ENCODE assay signal across 30 mouse cellular contexts in the genomic region with DNA sequence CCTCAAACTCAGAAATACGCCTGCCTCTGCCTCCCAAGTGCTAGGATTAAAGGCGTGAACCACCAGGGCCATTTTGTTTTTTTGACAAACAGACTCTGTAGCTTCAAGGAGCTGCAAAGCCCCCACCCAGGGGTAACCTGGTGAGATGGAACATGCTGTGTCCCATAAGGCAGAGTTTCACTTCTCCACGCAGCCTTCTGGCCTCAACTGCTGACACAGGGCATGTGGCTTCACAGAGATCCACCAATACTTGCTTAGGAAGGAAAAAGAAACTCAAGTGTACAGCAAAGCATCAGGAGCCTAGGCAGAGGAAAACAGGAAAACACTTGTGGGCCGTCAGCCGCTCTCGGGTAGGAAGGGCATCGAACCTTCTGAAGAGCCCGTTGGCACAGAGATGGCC. TPM values are rescaled to one million over a fixed set of nuclear protein-coding genes. Genes with fewer than 3 reads are reported as not detected.
A peak's percentile ranks its signal among the peaks of the same experiment; 100 is the strongest.
DNase-seq lines count a peak whose midpoint lies in the region; ATAC-seq and TF ChIP-seq lines count a peak whose summit lies in the region.
"Had no signal": no experiment of that assay in that cellular context is flagged by ENCODE, and none has a peak within 500 bp of the region (broad histone marks: within the 10 kb centered on the region; RNA-seq: fewer than 3 reads in every experiment).

No protein-coding gene starts in this region.

- no peaks in the 10 kb centered on the region for H3K4me1 ChIP-seq in kidney, adult 2 months (ENCODE audit: control insufficient read depth, insufficient read depth, low read length)
- H3K4me1 ChIP-seq in lung, postnatal 0 days (ENCODE audit: insufficient read depth, low read depth, low read length) = no peaks in the 10 kb centered on the region

- H3K4me2 ChIP-seq in lung, postnatal 0 days (replicated peaks; ENCODE audit: low read depth, low read length) = peak overlapping the region; percentile 50
- H3K4me2 ChIP-seq: forebrain, embryonic 15.5 days; heart, embryonic 15.5 days; hindbrain, embryonic 12.5 days; limb, embryonic 12.5 days; liver, embryonic 11.5 days; neural tube, embryonic 15.5 days had no signal

- H3K9ac ChIP-seq in lung, postnatal 0 days (replicated peaks; ENCODE audit: low read depth) = no peak overlapping the region
- H3K9ac ChIP-seq: forebrain, embryonic 15.5 days; heart, embryonic 15.5 days; hindbrain, embryonic 12.5 days; limb, embryonic 12.5 days; neural tube, embryonic 15.5 days had no signal

- TF ChIP-seq CTCF in gastrocnemius, adult 2 months (IDR thresholded peaks at IDR 0.05) = no peak
- no peak for TF ChIP-seq CTCF in kidney, adult 2 months (conservative IDR thresholded peaks at IDR 0.05; ENCODE audit: insufficient read depth, insufficient read length, low read depth, low read length)
- no peak for TF ChIP-seq CTCF in lung, postnatal 0 days (IDR thresholded peaks at IDR 0.05)

- no peak for DNase-seq in gastrocnemius, adult 2 months
- DNase-seq in gastrocnemius, adult 8-10 months (ENCODE audit: low spot score in 2 of 2) = no peak
- DNase-seq in kidney, adult 2 months = peak; percentile 19
- DNase-seq in kidney, postnatal 4 days = no peak
- DNase-seq in lung, postnatal 0 days (ENCODE audit: low spot score) = no peak
- no peak for DNase-seq in lung, postnatal 10 days
- DNase-seq in telencephalon, adult 2 months (ENCODE audit: low read depth, low spot score) = peak; percentile 19
- no peak for DNase-seq in kidney, postnatal 14 days
- DNase-seq: adrenal gland, adult 2 months; cerebellum, adult 11 months; cerebellum, adult 9-10 months; cerebellum, postnatal 36 days; gastrocnemius, postnatal 10 days; heart, postnatal 36 days; midbrain, embryonic 14.5 days; retina, postnatal 1 day; right cerebral cortex, postnatal 14 days; spleen, adult 18-20 months; thymus, adult 18-20 months; thymus, postnatal 25 days had no signal

- peak overlapping the region; percentile 78; the same call in 1 of the 2 replicates for H3K27ac ChIP-seq in gastrocnemius, adult 2 months
- H3K27ac ChIP-seq in kidney, adult 2 months (ENCODE audit: insufficient read depth, low read depth, low read length) = no peak overlapping the region
- H3K27ac ChIP-seq in lung, postnatal 0 days (ENCODE audit: low read length) = no peak overlapping the region
- H3K27ac ChIP-seq: forebrain, embryonic 15.5 days; heart, embryonic 15.5 days; hindbrain, embryonic 12.5 days; hindbrain, postnatal 0 days; limb, embryonic 12.5 days; neural tube, embryonic 15.5 days had no signal

- intact Hi-C loops in gastrocnemius, adult 2 months (cut with DNase I) = no loop called here

- peak overlapping the region; percentile 72 for H3K4me3 ChIP-seq in gastrocnemius, adult 2 months
- H3K4me3 ChIP-seq in kidney, adult 2 months (ENCODE audit: insufficient read depth, low read depth, low read length) = no peak overlapping the region
- H3K4me3 ChIP-seq in lung, postnatal 0 days (ENCODE audit: low read depth, low read length) = peak overlapping the region; percentile 46; the same call in 1 of the 2 replicates
- H3K4me3 ChIP-seq: forebrain, embryonic 15.5 days; heart, embryonic 15.5 days; hindbrain, embryonic 12.5 days; limb, embryonic 12.5 days; neural tube, embryonic 15.5 days had no signal

- 80% methylated on average over 8 of the region's 8 CpGs for WGBS in kidney, adult 2 months
- 75% methylated on average over 8 of the region's 8 CpGs for WGBS in lung, postnatal 0 days

- TF ChIP-seq POLR2A in kidney, adult 2 months (IDR thresholded peaks at IDR 0.05; ENCODE audit: low read depth, low read length) = no peak

- no peak for TF ChIP-seq EP300 in lung, postnatal 0 days (IDR thresholded peaks at IDR 0.05)

- ATAC-seq in lung, postnatal 0 days = no peak
- ATAC-seq: activated CD4-positive, CD25-positive, alpha-beta regulatory T cell, adult 4 months; forebrain, embryonic 15.5 days; hindbrain, postnatal 0 days; intestine, postnatal 0 days had no signal

- H3K9me3 ChIP-seq in lung, postnatal 0 days (ENCODE audit: low read length) = no peaks in the 10 kb centered on the region
- H3K9me3 ChIP-seq: forebrain, embryonic 15.5 days; heart, embryonic 15.5 days; hindbrain, embryonic 12.5 days; limb, embryonic 12.5 days; neural tube, embryonic 15.5 days had no signal

- no peaks in the 10 kb centered on the region for H3K36me3 ChIP-seq in kidney, adult 2 months (ENCODE audit: control insufficient read depth, insufficient read depth, low read length)
- H3K36me3 ChIP-seq in lung, postnatal 0 days (ENCODE audit: insufficient read depth, low read length) = no peaks in the 10 kb centered on the region
- H3K36me3 ChIP-seq: forebrain, embryonic 15.5 days; heart, embryonic 15.5 days; hindbrain, embryonic 12.5 days; limb, embryonic 12.5 days; neural tube, embryonic 15.5 days had no signal

- no peaks in the 10 kb centered on the region for H3K27me3 ChIP-seq in kidney, adult 2 months (replicated peaks; ENCODE audit: control insufficient read depth, insufficient read depth, low read length)
- no peaks in the 10 kb centered on the region for H3K27me3 ChIP-seq in lung, postnatal 0 days (replicated peaks; ENCODE audit: insufficient read depth, low read length)
- H3K27me3 ChIP-seq: forebrain, embryonic 15.5 days had no signal

RNA-seq across cellular contexts. Expression of a gene that starts 3.1 kb away (rescaled TPM):
- total RNA-seq in gastrocnemius, adult 2 months (2021) = 10 to 100 TPM; 10.8 to 17.1 TPM
- 10 to 100 TPM in 1 of 4 experiments, 1 to 10 TPM in 3; 6.6 to 11.3 (median 8.4) TPM for total RNA-seq in gastrocnemius, adult 8-10 months (2022)
- polyA plus RNA-seq in kidney, adult 2 months (2012; rRNA removed) = 18.2 and 19.4 TPM in 2 replicates
- 53.4 and 63.8 TPM in 2 replicates for polyA plus RNA-seq in lung, postnatal 0 days (2015; fragmentation: Nextera tagmentation; extraction: Ambion mirVana)
- total RNA-seq: CH12.LX had no signal
- polyA plus RNA-seq: activated CD4-positive, CD25-positive, alpha-beta regulatory T cell, adult 4 months had no signal

Comparison
In these comparisons a context has a peak if more than half of its experiments do, and no peak if none do; other contexts are left out.
1. DNase-seq: peak in kidney, adult 2 months (single experiment) and telencephalon, adult 2 months (single experiment); none in gastrocnemius, adult 2 months (single experiment), gastrocnemius, adult 8-10 months (0 of 2), kidney, postnatal 4 days (0 of 2), lung, postnatal 0 days (single experiment), lung, postnatal 10 days (single experiment) and kidney, postnatal 14 days (single experiment).